Mouse (Mus musculus) liver, embryonic 14.5 days (tissue): ENCODE measurements around the gene Dok5.

Source experiments
- CTCF ChIP-seq: IDR thresholded peaks from 2 replicates; pipeline ENCODE4 v1.5.1; 2016; ENCODE audit warnings: antibody characterized with exemption, low read depth, control low read depth
- EP300 ChIP-seq: IDR thresholded peaks from 2 replicates; pipeline ENCODE4 v1.6.1; 2016; ENCODE audit warnings: antibody characterized with exemption, low read depth

DNA sequence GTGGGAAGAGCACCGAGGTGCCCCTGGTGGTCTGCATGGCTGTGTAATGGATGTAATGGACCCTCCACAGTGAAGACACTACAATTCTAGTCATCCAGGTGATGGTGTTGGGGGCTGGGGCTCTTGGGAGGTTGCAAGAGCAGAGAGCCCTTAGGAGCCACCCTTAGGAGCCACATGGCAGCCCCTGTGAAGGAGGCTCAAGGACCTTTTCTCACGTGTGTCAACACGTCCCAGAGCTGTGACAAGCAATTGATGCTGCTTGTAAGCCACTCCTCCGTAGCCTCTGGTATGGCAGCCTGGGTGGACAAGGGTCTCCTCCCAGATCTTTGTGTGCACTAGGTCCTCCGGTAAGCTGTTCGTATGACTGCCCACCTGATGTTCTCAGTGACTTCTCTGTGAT lies 37.1 kb downstream of the Dok5 start:
- no peak for TF ChIP-seq EP300
- TF ChIP-seq CTCF = no peak
